19 mouse cellular contexts compared by ENCODE assay signal in genomic region chr3:121847296-121847695, GRCm38 (mm10). TPM values are rescaled to one million over a fixed set of nuclear protein-coding genes. Genes with fewer than 3 reads are reported as not detected.
DNase-seq lines count a peak whose midpoint lies in the region; ATAC-seq and TF ChIP-seq lines count a peak whose summit lies in the region.
"Had no signal": no experiment of that assay in that cellular context is flagged by ENCODE, and none has a peak within 500 bp of the region (broad histone marks: within the 10 kb centered on the region; RNA-seq: fewer than 3 reads in every experiment).

No protein-coding gene starts in this region.

- H3K9ac ChIP-seq in intestine, embryonic 14.5 days (ENCODE audit: low read length): no peak overlapping the region
- H3K9ac ChIP-seq in intestine, postnatal 0 days (ENCODE audit: low read depth, low read length): no peak overlapping the region
- no peak overlapping the region for H3K9ac ChIP-seq in midbrain, embryonic 13.5 days (replicated peaks)
- H3K9ac ChIP-seq: forebrain, embryonic 15.5 days; heart, embryonic 13.5 days; hindbrain, embryonic 13.5 days had no signal

- no peak overlapping the region for H3K27ac ChIP-seq in intestine, embryonic 14.5 days (ENCODE audit: low read depth)
- no peak overlapping the region for H3K27ac ChIP-seq in intestine, postnatal 0 days (ENCODE audit: low read depth, low read length)
- 0 out of 2 replicates have a peak overlapping the region, but pooled peaks have one; percentile 31 for H3K27ac ChIP-seq in macrophage
- no peak overlapping the region for H3K27ac ChIP-seq in midbrain, embryonic 13.5 days
- H3K27ac ChIP-seq: embryonic facial prominence, embryonic 10.5 days; forebrain, embryonic 10.5 days; forebrain, embryonic 15.5 days; heart, embryonic 13.5 days; hindbrain, embryonic 13.5 days; hindbrain, postnatal 0 days had no signal

- H3K4me1 ChIP-seq in intestine, embryonic 14.5 days (replicated peaks; ENCODE audit: control insufficient read depth, insufficient read depth, low read length): no peaks in the 10 kb centered on the region
- no peaks in the 10 kb centered on the region for H3K4me1 ChIP-seq in intestine, postnatal 0 days (replicated peaks; ENCODE audit: control insufficient read depth, insufficient read depth, low read length)
- H3K4me1 ChIP-seq in lung, adult 2 months (ENCODE audit: control insufficient read depth, insufficient read depth, low read length): 0 out of 2 replicates have a peak, but pooled peaks cover 2% of the 10 kb centered on the region
- no peaks in the 10 kb centered on the region for H3K4me1 ChIP-seq in midbrain, embryonic 13.5 days (replicated peaks)
- H3K4me1 ChIP-seq: forebrain, embryonic 15.5 days; heart, embryonic 13.5 days; hindbrain, embryonic 13.5 days had no signal

- TF ChIP-seq POLR2A in lung, adult 2 months (IDR thresholded peaks at IDR 0.05; ENCODE audit: borderline replicate concordance, extremely low read depth, low read depth, low read length): no peak

- no peaks in the 10 kb centered on the region for H3K79me2 ChIP-seq in macrophage (ENCODE audit: inconsistent target)

- DNase-seq in intestine, embryonic 14.5 days (ENCODE audit: low spot score): peak; percentile 23
- peak; percentile 26 for DNase-seq in lung, postnatal 36 days
- no peak for DNase-seq in lung, adult 2 months
- no peak for DNase-seq in heart, postnatal 14 days
- DNase-seq: adrenal gland, adult 2 months; adrenal gland, postnatal 25 days; cerebellum, adult 2 months; cerebellum, postnatal 10 days; gastrocnemius, postnatal 14 days had no signal

- H3K27me3 ChIP-seq in intestine, embryonic 14.5 days (replicated peaks; ENCODE audit: control insufficient read depth, insufficient read depth, low read length): no peaks in the 10 kb centered on the region
- H3K27me3 ChIP-seq in intestine, postnatal 0 days (replicated peaks; ENCODE audit: control insufficient read depth, insufficient read depth, low read length): no peaks in the 10 kb centered on the region
- H3K27me3 ChIP-seq in midbrain, embryonic 13.5 days: no peaks in the 10 kb centered on the region
- H3K27me3 ChIP-seq: CH12.LX; forebrain, embryonic 15.5 days; heart, embryonic 13.5 days; hindbrain, embryonic 13.5 days had no signal

- H3K36me3 ChIP-seq in intestine, embryonic 14.5 days (ENCODE audit: control insufficient read depth, insufficient read depth, low read length): no peaks in the 10 kb centered on the region
- no peaks in the 10 kb centered on the region for H3K36me3 ChIP-seq in intestine, postnatal 0 days (ENCODE audit: control insufficient read depth, insufficient read depth)
- H3K36me3 ChIP-seq in macrophage (ENCODE audit: inconsistent target): no peaks in the 10 kb centered on the region
- no peaks in the 10 kb centered on the region for H3K36me3 ChIP-seq in midbrain, embryonic 13.5 days
- H3K36me3 ChIP-seq: embryonic facial prominence, embryonic 10.5 days; forebrain, embryonic 10.5 days; forebrain, embryonic 15.5 days; heart, embryonic 13.5 days; hindbrain, embryonic 13.5 days had no signal

- H3K4me2 ChIP-seq in intestine, embryonic 14.5 days (ENCODE audit: low read length): no peak overlapping the region
- H3K4me2 ChIP-seq in intestine, postnatal 0 days (replicated peaks; ENCODE audit: low read depth): no peak overlapping the region
- H3K4me2 ChIP-seq in midbrain, embryonic 13.5 days (replicated peaks): no peak overlapping the region
- H3K4me2 ChIP-seq: forebrain, embryonic 15.5 days; heart, embryonic 13.5 days; hindbrain, embryonic 13.5 days had no signal

- no peak for TF ChIP-seq CTCF in intestine, postnatal 0 days (IDR thresholded peaks at IDR 0.05; ENCODE audit: low read depth)
- no peak for TF ChIP-seq CTCF in lung, adult 2 months (IDR thresholded peaks at IDR 0.05; ENCODE audit: insufficient read depth, low read length)

- H3K9me3 ChIP-seq in intestine, embryonic 14.5 days (ENCODE audit: control insufficient read depth, low read length): no peaks in the 10 kb centered on the region
- H3K9me3 ChIP-seq in intestine, postnatal 0 days (ENCODE audit: control insufficient read depth): no peaks in the 10 kb centered on the region
- H3K9me3 ChIP-seq in midbrain, embryonic 13.5 days: no peaks in the 10 kb centered on the region
- H3K9me3 ChIP-seq: embryonic facial prominence, embryonic 10.5 days; forebrain, embryonic 10.5 days; forebrain, embryonic 15.5 days; heart, embryonic 13.5 days; hindbrain, embryonic 13.5 days had no signal

- intact Hi-C loops in heart, postnatal 14 days (cut with DNase I): no loop called here

- no peak for ATAC-seq in intestine, embryonic 14.5 days (replicated peaks; ENCODE audit: low FRiP score, low TSS enrichment, low read depth)
- no peak for ATAC-seq in intestine, postnatal 0 days
- ATAC-seq in midbrain, embryonic 13.5 days: no peak
- ATAC-seq: forebrain, embryonic 15.5 days; hindbrain, postnatal 0 days had no signal

- H3K4me3 ChIP-seq in intestine, embryonic 14.5 days (ENCODE audit: low read depth, low read length): no peak overlapping the region
- H3K4me3 ChIP-seq in intestine, postnatal 0 days (ENCODE audit: low read depth, low read length): no peak overlapping the region
- H3K4me3 ChIP-seq in lung, adult 2 months (replicated peaks; ENCODE audit: extremely low read depth, low read depth, low read length): no peak overlapping the region
- H3K4me3 ChIP-seq in macrophage (ENCODE audit: inconsistent target): no peak overlapping the region
- no peak overlapping the region for H3K4me3 ChIP-seq in midbrain, embryonic 13.5 days (replicated peaks)
- H3K4me3 ChIP-seq: embryonic facial prominence, embryonic 10.5 days; forebrain, embryonic 10.5 days; forebrain, embryonic 15.5 days; heart, embryonic 13.5 days; hindbrain, embryonic 13.5 days had no signal

RNA-seq across cellular contexts. Expression of gene Abcd3, which starts 32.2 kb away (rescaled TPM):
- 56.8 and 61.7 TPM in 2 replicates for polyA plus RNA-seq in intestine, embryonic 14.5 days (2014; fragmentation: Nextera tagmentation; extraction: Ambion mirVana)
- 46.9 and 53.0 TPM in 2 replicates for polyA plus RNA-seq in intestine, postnatal 0 days (2015; fragmentation: Nextera tagmentation; extraction: Ambion mirVana)
- 8.3 and 18.2 TPM in 2 replicates for polyA plus RNA-seq in lung, adult 2 months (2012; rRNA removed)
- total RNA-seq in macrophage (2018; cell fraction: chromatin; rRNA removed): 10 to 100 TPM; 12.7 to 70.7 (median 40.7) TPM
- 10 to 100 TPM; 29.3 to 50.1 (median 44.0) TPM for total RNA-seq in macrophage (2018; cell fraction: cytosol; rRNA removed)
- 10 to 100 TPM; 18.5 to 57.6 (median 32.7) TPM for total RNA-seq in macrophage (2018; cell fraction: nucleus; rRNA removed)
- 36.0 to 44.8 TPM (median 38.1 TPM) in 3 replicates for polyA plus RNA-seq in macrophage (2018)
- 62.5 and 63.0 TPM in 2 replicates for polyA plus RNA-seq in midbrain, embryonic 13.5 days (2015; fragmentation: Nextera tagmentation; extraction: Ambion mirVana)
- total RNA-seq in heart, postnatal 14 days (2021): 10 to 100 TPM; 85.8 to 89.9 TPM

Comparison
In these comparisons a context has a peak if more than half of its experiments do, and no peak if none do; other contexts are left out.
1. DNase-seq: peak in intestine, embryonic 14.5 days (single experiment) and lung, postnatal 36 days (single experiment); none in lung, adult 2 months (single experiment) and heart, postnatal 14 days (0 of 2).